Mouse (Mus musculus): ENCODE data around the gene Gopc. TPM values are rescaled to one million over a fixed set of nuclear protein-coding genes. Genes with fewer than 3 reads are reported as not detected.

Gene Gopc
- polyA plus RNA-seq (2014; fragmentation: Illumina TruSeq; extraction: RNeasy Lipid Tissue Mini Kit (QIAGEN cat#74804); ENCODE audit: low read depth, low replicate concordance), result 15.3 TPM

GRCm38 (mm10) chr10:52381845-52382591 lies at the start of gene Gopc:
TSS of gene Gopc (minus strand) at chr10:52382124.

GRCm38 (mm10) chr10:52417299-52417997 lies 35.5 kb upstream of the Gopc start, which contains the start of gene Nus1:
TSS of gene Nus1 (plus strand) at chr10:52417547.

GRCm38 (mm10) chr10:52388922-52389430 lies 7.1 kb upstream of the Gopc start, which contains the start of gene Nepn:
TSS of gene Nepn (plus strand) at chr10:52388972.

GRCm38 (mm10) chr10:52358467-52358866 lies 23.5 kb downstream of the Gopc start, which contains the start of gene Gm26741:
TSS of gene Gm26741 (plus strand) at chr10:52358767.

Other genes starting within 250 kb of the Gopc start
- not detected for gene Ros1, start 186.9 kb downstream of the Gopc start, polyA plus RNA-seq (2014; fragmentation: Illumina TruSeq; extraction: RNeasy Lipid Tissue Mini Kit (QIAGEN cat#74804); ENCODE audit: low read depth, low replicate concordance)
- gene Dcbld1, start 148.5 kb downstream of the Gopc start, polyA plus RNA-seq (2014; fragmentation: Illumina TruSeq; extraction: RNeasy Lipid Tissue Mini Kit (QIAGEN cat#74804); ENCODE audit: low read depth, low replicate concordance), result 4.3 TPM
- gene Gm26741, start 23.4 kb downstream of the Gopc start, polyA plus RNA-seq (2014; fragmentation: Illumina TruSeq; extraction: RNeasy Lipid Tissue Mini Kit (QIAGEN cat#74804); ENCODE audit: low read depth, low replicate concordance), result not detected
- 1.9 TPM for gene Nepn, start 6.8 kb upstream of the Gopc start, polyA plus RNA-seq (2014; fragmentation: Illumina TruSeq; extraction: RNeasy Lipid Tissue Mini Kit (QIAGEN cat#74804); ENCODE audit: low read depth, low replicate concordance)
- 28.3 TPM for gene Nus1, start 35.4 kb upstream of the Gopc start, polyA plus RNA-seq (2014; fragmentation: Illumina TruSeq; extraction: RNeasy Lipid Tissue Mini Kit (QIAGEN cat#74804); ENCODE audit: low read depth, low replicate concordance)